Mouse (Mus musculus) embryonic fibroblast, embryonic 13.5 days (primary cell): ENCODE data around the gene Cnga4.

Source experiments
- CTCF ChIP-seq: IDR thresholded peaks from 2 replicates; pipeline ENCODE4 v1.5.1; 2011; ENCODE audit warnings: mild to moderate bottlenecking, control low read depth, low read length, moderate library complexity, borderline replicate concordance; ENCODE audit not compliant: insufficient read depth
- POLR2A ChIP-seq: IDR thresholded peaks from 2 replicates; pipeline ENCODE4 v1.6.1; 2011; ENCODE audit warnings: low read depth, mild to moderate bottlenecking, control low read depth, low read length, moderate library complexity

DNA sequence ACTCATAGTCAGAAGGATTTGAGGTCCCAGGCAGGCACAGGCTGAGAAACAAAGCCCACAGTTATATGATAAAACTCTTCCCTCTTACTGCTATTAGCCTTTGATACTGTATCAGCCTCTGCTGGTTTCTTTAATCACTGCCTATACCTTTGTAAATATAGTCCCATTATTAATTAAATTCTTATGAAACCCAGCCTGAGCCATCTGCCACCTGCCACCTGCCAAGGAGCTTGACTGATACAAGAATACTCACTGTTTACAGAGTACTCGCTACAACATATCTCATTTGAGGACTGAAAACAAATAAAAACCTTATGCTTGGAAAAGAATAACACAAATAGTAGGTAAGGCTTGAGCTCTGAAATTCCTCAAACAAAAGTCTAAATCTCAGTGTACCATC, 9.8 kb upstream of the Cnga4 start:
- no peak for TF ChIP-seq CTCF
- TF ChIP-seq POLR2A, result no peak
